Mouse (Mus musculus) heart, embryonic 13.5 days (tissue): Measurements from ENCODE around the gene Nelfb. TPM values are rescaled to one million over a fixed set of nuclear protein-coding genes. Genes with fewer than 3 reads are reported as not detected.

Source experiments
- ATAC-seq: fragments of 200-750 bp; cut with Nextera tagmentation; 2 replicates; pipeline ENCODE4 v1.8.0; 2017; ENCODE audit warnings: moderate TSS enrichment; ENCODE audit not compliant: insufficient number of reproducible peaks, low FRiP score, low TSS enrichment; ENCODE audit errors: extremely low read depth
- H3K27ac ChIP-seq: fragments of 300-500 bp; sonication (generic); replicated peaks from 2 replicates; pipeline ENCODE4 v1.5.1; 2015; ENCODE audit warnings: moderate library complexity, mild to moderate bottlenecking, inconsistent platforms
- H3K27me3 ChIP-seq: fragments of 300-500 bp; sonication (generic); replicated peaks from 2 replicates; pipeline ENCODE4 v1.6.1; 2015; ENCODE audit warnings: mild to moderate bottlenecking, inconsistent platforms
- H3K36me3 ChIP-seq: fragments of 300-500 bp; sonication (generic); 2 replicates; pipeline ENCODE4 v1.6.1; 2015; ENCODE audit warnings: mild to moderate bottlenecking, inconsistent platforms
- H3K4me1 ChIP-seq: fragments of 300-500 bp; sonication (generic); 2 replicates; pipeline ENCODE4 v1.6.1; 2015; ENCODE audit warnings: inconsistent platforms
- H3K4me2 ChIP-seq: fragments of 300-500 bp; sonication (generic); 2 replicates; pipeline ENCODE4 v1.6.1; 2015; ENCODE audit warnings: inconsistent platforms, mild to moderate bottlenecking, moderate library complexity
- H3K4me3 ChIP-seq: fragments of 300-500 bp; sonication (generic); 2 replicates; pipeline ENCODE4 v1.5.1; 2015; ENCODE audit warnings: moderate library complexity, mild to moderate bottlenecking, inconsistent platforms
- H3K9ac ChIP-seq: fragments of 300-500 bp; sonication (generic); 2 replicates; pipeline ENCODE4 v1.6.1; 2015; ENCODE audit warnings: inconsistent platforms, mild to moderate bottlenecking, moderate library complexity
- H3K9me3 ChIP-seq: fragments of 300-500 bp; sonication (generic); 2 replicates; pipeline ENCODE4 v1.6.1; 2016; ENCODE audit warnings: inconsistent platforms
- WGBS: fragments of 180-500 bp; shearing (Covaris S2); methylation state at CpG from one replicate; pipeline ENCODE4 v1.1.7; 2015; ENCODE audit warnings: mixed read lengths; 5-methylcytosine and 5-hydroxymethylcytosine counted together
- polyA plus RNA-seq: library from polyadenylated mRNA; unstranded; fragments of >200 nt; fragmentation: Nextera tagmentation; extraction: Ambion mirVana; gene quantifications from 2 replicates; pipeline ENCODE4 v1.2.1, GENCODE M21; 2015

The Nelfb gene
- polyA plus RNA-seq, 1 experiment from 2014 or later, result 68.8 TPM

GRCm38 (mm10) chr2:25229582-25229981, 18.3 kb upstream of the Nelfb start:
- Histone ChIP-seq H3K9me3 (no peaks in the 10 kb centered on the region), H3K9ac (no peak overlapping the region), H3K27ac (no peak overlapping the region), H3K4me1 (peaks cover 17% of the 10 kb centered on the region), H3K36me3 (no peaks in the 10 kb centered on the region), H3K27me3 (peaks cover 56% of the 10 kb centered on the region), H3K4me3 (no peak overlapping the region), H3K4me2 (no peak overlapping the region)
- ATAC-seq, result no peak
- WGBS, result 67% methylated on average over 5 of the region's 5 CpGs

- Histone ChIP-seq H3K27ac (no peak overlapping the region), H3K36me3 (no peaks in the 10 kb centered on the region), H3K4me1 (peaks cover 17% of the 10 kb centered on the region), H3K4me2 (peak overlapping the region; percentile 65), H3K9ac (peak overlapping the region; percentile 24), H3K27me3 (peaks cover 51% of the 10 kb centered on the region), H3K4me3 (peak overlapping the region; percentile 40; the same call in 1 of the 2 replicates), H3K9me3 (no peaks in the 10 kb centered on the region)
- ATAC-seq, result no peak
- 66% methylated on average over 6 of the region's 6 CpGs for WGBS
Observed at GRCm38 (mm10) chr2:25228995-25229530, 17.8 kb upstream of the Nelfb start.

GRCm38 (mm10) chr2:25228431-25228889, 17.2 kb upstream of the Nelfb start:
- H3K27ac ChIP-seq, result peak overlapping the region; percentile 69
- H3K27me3 ChIP-seq, result peaks cover 45% of the 10 kb centered on the region
- WGBS, result under 1% methylated on average over 7 of the region's 7 CpGs
- H3K4me1 ChIP-seq, result peaks cover 20% of the 10 kb centered on the region
- peak overlapping the region; percentile 65 for H3K4me2 ChIP-seq
- peaks cover 1% of the 10 kb centered on the region; the same call in 1 of the 2 replicates for H3K36me3 ChIP-seq
- peak overlapping the region; percentile 40 for H3K4me3 ChIP-seq
- no peaks in the 10 kb centered on the region for H3K9me3 ChIP-seq
- peak overlapping the region; percentile 48; the same call in 1 of the 2 replicates for H3K9ac ChIP-seq
- no peak for ATAC-seq

GRCm38 (mm10) chr2:25227406-25227805, 16.1 kb upstream of the Nelfb start:
- Histone ChIP-seq H3K9me3 (no peaks in the 10 kb centered on the region), H3K4me2 (no peak overlapping the region), H3K4me1 (peaks cover 25% of the 10 kb centered on the region), H3K27me3 (peaks cover 34% of the 10 kb centered on the region), H3K36me3 (peaks cover 9% of the 10 kb centered on the region; the same call in 1 of the 2 replicates), H3K4me3 (no peak overlapping the region), H3K9ac (no peak overlapping the region), H3K27ac (no peak overlapping the region)
- no peak for ATAC-seq
- 84% methylated on average over 4 of the region's 4 CpGs for WGBS

- H3K27me3 ChIP-seq, result peaks cover 29% of the 10 kb centered on the region
- H3K9ac ChIP-seq, result no peak overlapping the region
- H3K4me1 ChIP-seq, result peaks cover 25% of the 10 kb centered on the region
- H3K27ac ChIP-seq, result no peak overlapping the region
- WGBS, result 77% methylated on average over 5 of the region's 5 CpGs
- H3K36me3 ChIP-seq, result peaks cover 14% of the 10 kb centered on the region
- no peak overlapping the region for H3K4me2 ChIP-seq
- H3K9me3 ChIP-seq, result no peaks in the 10 kb centered on the region
- ATAC-seq, result no peak
- H3K4me3 ChIP-seq, result no peak overlapping the region
Observed at GRCm38 (mm10) chr2:25226864-25227263, 15.6 kb upstream of the Nelfb start.

- peaks cover 19% of the 10 kb centered on the region for H3K27me3 ChIP-seq
- H3K9me3 ChIP-seq, result no peaks in the 10 kb centered on the region
- peak overlapping the region; percentile 82 for H3K9ac ChIP-seq
- no peak for ATAC-seq
- WGBS, result 71% methylated on average over 8 of the region's 8 CpGs
- peaks cover 24% of the 10 kb centered on the region for H3K36me3 ChIP-seq
- H3K4me2 ChIP-seq, result peak overlapping the region; percentile 69
- peak overlapping the region; percentile 98 for H3K27ac ChIP-seq
- H3K4me3 ChIP-seq, result peak overlapping the region; percentile 79
- peaks cover 25% of the 10 kb centered on the region for H3K4me1 ChIP-seq
Observed at GRCm38 (mm10) chr2:25225811-25226379, 14.6 kb upstream of the Nelfb start.

GRCm38 (mm10) chr2:25224766-25225752, 13.8 kb upstream of the Nelfb start:
- ATAC-seq, result peak; percentile 93
- 2% methylated on average over 41 of the region's 41 CpGs for WGBS

GRCm38 (mm10) chr2:25224492-25224765, 13.1 kb upstream of the Nelfb start, which contains the start of gene Tubb4b:
Gene Tubb4b, minus strand, starts transcription at chr2:25224702.
- Histone ChIP-seq H3K27me3 (peaks cover 4% of the 10 kb centered on the region), H3K36me3 (peaks cover 24% of the 10 kb centered on the region), H3K9me3 (no peaks in the 10 kb centered on the region), H3K4me3 (peak within 1 kb of the TSS; percentile 79), H3K4me1 (peaks cover 25% of the 10 kb centered on the region), H3K27ac (peak within 1 kb of the TSS; percentile 98), H3K4me2 (peak within 1 kb of the TSS; percentile 96), H3K9ac (peak within 1 kb of the TSS; percentile 85)
- under 1% methylated on average over 17 of the region's 17 CpGs for WGBS
- ATAC-seq, result no peak

More at GRCm38 (mm10) chr2:25224766-25225752, 13.8 kb upstream of the Nelfb start:
- peaks cover 24% of the 10 kb centered on the region for H3K36me3 ChIP-seq
- peak overlapping the region; percentile 79 for H3K4me3 ChIP-seq
- peak overlapping the region; percentile 82 for H3K9ac ChIP-seq
- no peaks in the 10 kb centered on the region for H3K9me3 ChIP-seq
- peaks cover 11% of the 10 kb centered on the region for H3K27me3 ChIP-seq
- peaks cover 25% of the 10 kb centered on the region for H3K4me1 ChIP-seq
- peak overlapping the region; percentile 69 for H3K4me2 ChIP-seq
- peak overlapping the region; percentile 98 for H3K27ac ChIP-seq

GRCm38 (mm10) chr2:25223681-25224491, 12.6 kb upstream of the Nelfb start:
- H3K27me3 ChIP-seq, result no peaks in the 10 kb centered on the region
- peak overlapping the region; percentile 85 for H3K9ac ChIP-seq
- peaks cover 23% of the 10 kb centered on the region for H3K4me1 ChIP-seq
- no peaks in the 10 kb centered on the region for H3K9me3 ChIP-seq
- 2% methylated on average over 51 of the region's 53 CpGs for WGBS
- peak overlapping the region; percentile 92 for H3K27ac ChIP-seq
- peak overlapping the region; percentile 96 for H3K4me2 ChIP-seq
- peak; percentile 71 for ATAC-seq
- peak overlapping the region; percentile 79 for H3K4me3 ChIP-seq
- peaks cover 24% of the 10 kb centered on the region for H3K36me3 ChIP-seq

GRCm38 (mm10) chr2:25221331-25221772, 10.1 kb upstream of the Nelfb start:
- H3K36me3 ChIP-seq, result peaks cover 24% of the 10 kb centered on the region
- no peaks in the 10 kb centered on the region for H3K9me3 ChIP-seq
- no peak overlapping the region for H3K9ac ChIP-seq
- H3K4me2 ChIP-seq, result no peak overlapping the region
- H3K27ac ChIP-seq, result no peak overlapping the region
- no peak overlapping the region for H3K4me3 ChIP-seq
- peaks cover 15% of the 10 kb centered on the region for H3K4me1 ChIP-seq
- no peaks in the 10 kb centered on the region for H3K27me3 ChIP-seq
- ATAC-seq, result no peak
- WGBS, result 61% methylated on average over 5 of the region's 5 CpGs
